Mouse (Mus musculus) kidney, embryonic 14.5 days (tissue): ENCODE measurements around the gene Inafm2. TPM values are rescaled to one million over a fixed set of nuclear protein-coding genes. Genes with fewer than 3 reads are reported as not detected.

Experiments
- ATAC-seq: fragments of 200-750 bp; cut with Nextera tagmentation; 2 replicates; pipeline ENCODE4 v1.8.0; 2017; ENCODE audit warnings: moderate number of reproducible peaks, mild to moderate bottlenecking, moderate TSS enrichment, moderate library complexity; ENCODE audit not compliant: low FRiP score, low TSS enrichment
- H3K27ac ChIP-seq: fragments of 300-500 bp; sonication (generic); 2 replicates; pipeline ENCODE4 v1.5.1; 2014; ENCODE audit warnings: low read depth, mild to moderate bottlenecking, low read length, moderate library complexity, mixed read lengths
- H3K27me3 ChIP-seq: fragments of 300-500 bp; sonication (generic); 2 replicates; pipeline ENCODE4 v1.6.1; 2014; ENCODE audit warnings: mild to moderate bottlenecking, low read length; ENCODE audit not compliant: control insufficient read depth, insufficient read depth
- H3K36me3 ChIP-seq: fragments of 300-500 bp; sonication (generic); 2 replicates; pipeline ENCODE4 v1.6.1; 2014; ENCODE audit warnings: low read length, mixed read lengths; ENCODE audit not compliant: control insufficient read depth, insufficient read depth
- H3K4me1 ChIP-seq: fragments of 300-500 bp; sonication (generic); 2 replicates; pipeline ENCODE4 v1.6.1; 2014; ENCODE audit warnings: low read length, mixed read lengths; ENCODE audit not compliant: control insufficient read depth, insufficient read depth
- H3K4me2 ChIP-seq: fragments of 300-500 bp; sonication (generic); replicated peaks from 2 replicates; pipeline ENCODE4 v1.6.1; 2014; ENCODE audit warnings: low read depth, mild to moderate bottlenecking, low read length
- H3K4me3 ChIP-seq: fragments of 300-500 bp; sonication (generic); 2 replicates; pipeline ENCODE4 v1.5.1; 2014; ENCODE audit warnings: mild to moderate bottlenecking, low read length
- H3K9ac ChIP-seq: fragments of 300-500 bp; sonication (generic); 2 replicates; pipeline ENCODE4 v1.6.1; 2014; ENCODE audit warnings: low read depth, mild to moderate bottlenecking, low read length, moderate library complexity
- H3K9me3 ChIP-seq: fragments of 300-500 bp; sonication (generic); 2 replicates; pipeline ENCODE4 v1.6.1; 2016; ENCODE audit warnings: low read length; ENCODE audit not compliant: control insufficient read depth
- WGBS: fragments of 180-500 bp; shearing (Covaris S2); extraction: QIAGEN DNeasy Blood & Tissue Kit; methylation state at CpG from one replicate; pipeline ENCODE4 v1.1.7; 2014; 5-methylcytosine and 5-hydroxymethylcytosine counted together
- polyA plus RNA-seq: library from polyadenylated mRNA; unstranded; fragments of >200 nt; fragmentation: Nextera tagmentation; extraction: Ambion mirVana; gene quantifications from 2 replicates; pipeline ENCODE4 v1.2.1, GENCODE M21; 2014

The Inafm2 gene
- polyA plus RNA-seq, 1 experiment from 2014 or later: 22.0 TPM

DNA sequence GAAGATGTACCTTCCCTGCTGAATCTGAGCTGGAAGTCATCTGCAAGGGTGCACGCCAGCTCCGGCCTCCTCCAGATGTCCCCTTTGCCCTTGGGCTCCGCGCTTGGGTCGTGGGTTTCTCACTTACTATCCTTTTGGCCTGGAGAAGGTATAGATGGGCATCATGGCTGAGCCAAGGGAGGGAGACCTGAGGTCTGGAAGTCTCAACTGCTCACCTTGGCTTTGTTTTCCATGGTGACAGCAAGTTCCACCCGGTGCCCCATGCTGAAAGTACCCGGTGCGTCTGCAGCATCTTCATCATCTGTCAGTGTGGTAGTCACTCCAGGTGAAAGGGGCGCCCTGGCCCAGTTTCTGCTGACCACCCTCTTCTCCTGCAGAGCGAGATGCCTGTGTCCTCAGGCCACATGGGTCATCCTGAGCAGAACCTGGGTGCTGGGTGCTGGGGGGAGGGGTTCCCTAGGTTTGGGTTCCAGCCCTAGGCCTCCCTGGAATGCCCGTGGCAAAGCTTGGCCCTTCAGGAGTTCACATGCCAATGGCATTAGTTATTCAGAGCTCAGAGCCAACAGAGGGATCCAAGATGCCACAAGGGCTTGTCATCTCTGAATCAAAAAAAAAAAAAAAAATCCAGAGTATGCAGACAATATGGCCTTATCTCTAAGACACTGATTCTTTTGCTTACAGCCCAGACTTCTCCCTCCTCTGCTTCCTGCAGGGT lies 14.9 kb downstream of the Inafm2 start:
- Histone ChIP-seq H3K27ac (no peak overlapping the region), H3K9me3 (no peaks in the 10 kb centered on the region), H3K4me1 (peaks cover 22% of the 10 kb centered on the region), H3K9ac (no peak overlapping the region), H3K4me2 (no peak overlapping the region), H3K36me3 (no peaks in the 10 kb centered on the region), H3K27me3 (peaks cover 5% of the 10 kb centered on the region; the same call in 1 of the 2 replicates), H3K4me3 (no peak overlapping the region)
- no peak for ATAC-seq
- 84% methylated on average over 11 of the region's 11 CpGs for WGBS

DNA sequence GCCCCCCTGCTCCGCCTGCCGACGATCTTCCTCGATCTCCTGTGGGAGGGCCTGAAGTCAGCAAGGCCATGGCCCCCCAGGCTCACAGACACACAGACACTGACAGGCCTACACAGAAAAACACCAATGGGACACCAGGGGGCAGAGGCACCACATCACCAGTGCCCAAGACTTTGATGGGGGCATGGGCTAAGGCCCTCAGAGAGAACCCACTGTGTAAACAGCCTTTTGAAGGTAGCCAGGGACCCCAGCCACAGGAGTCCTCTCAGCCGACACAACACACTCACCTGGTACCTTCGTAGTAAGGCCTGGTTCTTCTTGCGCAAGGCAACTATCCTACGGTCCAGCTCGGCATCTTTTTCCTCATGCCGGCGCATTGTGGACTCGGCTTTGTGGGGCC lies 15.8 kb downstream of the Inafm2 start:
- Histone ChIP-seq H3K4me1 (peaks cover 22% of the 10 kb centered on the region), H3K4me2 (peak overlapping the region; percentile 44), H3K9me3 (no peaks in the 10 kb centered on the region), H3K36me3 (no peaks in the 10 kb centered on the region), H3K9ac (peak overlapping the region; percentile 50; the same call in 1 of the 2 replicates), H3K4me3 (no peak overlapping the region), H3K27me3 (peaks cover 5% of the 10 kb centered on the region; the same call in 1 of the 2 replicates), H3K27ac (peak overlapping the region; percentile 74; the same call in 1 of the 2 replicates)
- 85% methylated on average over 12 of the region's 12 CpGs for WGBS
- ATAC-seq: no peak

DNA sequence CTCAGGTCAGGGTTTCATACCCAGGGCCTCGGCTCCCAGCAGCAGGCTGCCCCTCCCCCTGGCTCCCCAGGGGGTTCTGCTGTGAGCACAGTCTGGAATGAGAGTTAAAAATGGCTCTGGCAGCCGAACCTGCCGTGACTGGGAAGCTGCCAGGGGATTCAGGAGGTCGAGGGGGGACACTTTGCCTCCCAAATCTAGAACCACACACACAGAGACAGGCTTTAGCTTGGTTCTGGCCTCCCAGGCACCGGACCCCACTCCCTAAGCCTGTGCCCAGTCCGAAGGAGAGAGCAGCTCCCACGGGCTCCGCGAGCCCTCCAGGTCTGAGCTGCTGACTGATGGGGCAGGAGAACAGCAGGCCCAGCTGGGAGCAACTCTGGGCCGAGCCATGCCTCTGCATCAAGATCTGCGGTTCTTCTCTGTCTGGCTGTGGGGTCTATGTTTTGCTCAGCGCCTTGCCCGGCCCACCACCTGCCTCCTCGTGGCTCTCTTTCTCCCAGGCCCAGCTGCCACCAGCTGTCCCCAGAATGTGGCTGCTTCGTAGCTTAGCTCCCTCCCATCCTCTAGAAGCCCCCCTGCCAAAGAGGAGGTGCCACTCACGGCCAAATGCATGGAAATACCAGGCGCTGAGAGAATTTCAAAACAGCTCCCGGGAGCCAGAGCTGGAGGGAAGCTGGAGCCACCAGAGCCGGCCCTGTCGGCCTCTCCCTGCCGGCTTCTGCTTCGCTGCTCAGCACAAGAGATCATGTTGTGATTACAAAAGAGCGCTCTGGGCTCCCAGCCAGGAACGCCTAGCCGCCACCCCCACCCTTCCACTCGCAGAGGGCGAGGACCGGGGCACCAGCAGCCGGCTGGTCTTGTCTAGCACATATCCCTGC lies 16.6 kb downstream of the Inafm2 start, which contains the start of gene Ccdc9b:
Gene Ccdc9b, minus strand, starts transcription at position 756 of the 878 bp plus-strand sequence.
- H3K9ac ChIP-seq: peak within 1 kb of the TSS; percentile 50
- peak; percentile 79 for ATAC-seq
- H3K36me3 ChIP-seq: no peaks in the 10 kb centered on the region
- H3K4me2 ChIP-seq: peak within 1 kb of the TSS; percentile 44
- no peaks in the 10 kb centered on the region for H3K9me3 ChIP-seq
- WGBS: 7% methylated on average over 29 of the region's 29 CpGs
- H3K4me3 ChIP-seq: peak within 1 kb of the TSS; percentile 15
- peaks cover 5% of the 10 kb centered on the region; the same call in 1 of the 2 replicates for H3K27me3 ChIP-seq
- peaks cover 22% of the 10 kb centered on the region for H3K4me1 ChIP-seq
- H3K27ac ChIP-seq: peak within 1 kb of the TSS; percentile 74

DNA sequence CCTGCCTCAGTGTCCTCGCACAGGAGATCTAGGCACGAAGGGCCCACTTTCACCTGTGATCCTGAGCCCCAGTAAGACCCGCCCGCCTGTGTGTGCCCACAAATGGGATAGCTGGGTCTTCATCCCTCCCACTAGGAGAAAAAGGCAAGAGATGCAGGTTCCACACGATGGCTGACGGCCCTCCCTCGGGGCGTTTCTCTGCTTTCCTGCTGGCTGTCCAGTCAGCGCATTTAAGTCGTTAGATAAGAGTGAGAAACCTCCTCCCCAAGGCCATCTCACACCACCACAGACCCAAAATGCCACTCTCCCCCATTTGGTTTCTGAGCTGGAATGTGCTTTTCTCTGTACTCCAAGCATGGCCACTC lies 17.2 kb downstream of the Inafm2 start:
- WGBS: 10% methylated on average over 10 of the region's 10 CpGs
- Histone ChIP-seq H3K9me3 (no peaks in the 10 kb centered on the region), H3K36me3 (no peaks in the 10 kb centered on the region), H3K27me3 (peaks cover 3% of the 10 kb centered on the region; the same call in 1 of the 2 replicates), H3K4me1 (peaks cover 22% of the 10 kb centered on the region), H3K9ac (peak overlapping the region; percentile 50; the same call in 1 of the 2 replicates), H3K27ac (peak overlapping the region; percentile 74), H3K4me3 (peak overlapping the region; percentile 15), H3K4me2 (peak overlapping the region; percentile 44)
- ATAC-seq: no peak

DNA sequence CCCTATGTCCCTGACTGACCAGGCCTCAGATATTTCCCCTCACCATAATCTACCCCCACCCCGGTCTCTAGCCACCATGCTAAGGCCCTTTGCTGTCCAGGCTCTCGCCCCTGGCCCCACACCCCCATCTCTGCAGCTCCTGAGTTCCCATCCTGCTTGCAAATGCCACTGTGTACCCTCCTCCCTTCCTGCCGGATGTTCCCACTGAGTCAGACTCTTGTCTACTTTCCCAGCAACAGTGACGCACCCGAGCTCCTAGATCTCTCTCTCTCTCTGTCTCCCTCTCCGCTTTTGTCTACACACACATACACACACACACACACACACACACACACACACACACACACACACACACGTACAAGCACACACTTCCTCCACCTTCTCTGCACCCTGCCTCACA lies 17.9 kb downstream of the Inafm2 start:
- no peak overlapping the region for H3K9ac ChIP-seq
- peaks cover 22% of the 10 kb centered on the region for H3K4me1 ChIP-seq
- ATAC-seq: no peak
- H3K36me3 ChIP-seq: no peaks in the 10 kb centered on the region
- 0 out of 2 replicates have a peak, but pooled peaks cover 2% of the 10 kb centered on the region for H3K27me3 ChIP-seq
- H3K4me2 ChIP-seq: no peak overlapping the region
- H3K27ac ChIP-seq: 0 out of 2 replicates have a peak overlapping the region, but pooled peaks have one; percentile 74
- 64% methylated on average over 7 of the region's 7 CpGs for WGBS
- no peak overlapping the region for H3K4me3 ChIP-seq
- H3K9me3 ChIP-seq: no peaks in the 10 kb centered on the region

DNA sequence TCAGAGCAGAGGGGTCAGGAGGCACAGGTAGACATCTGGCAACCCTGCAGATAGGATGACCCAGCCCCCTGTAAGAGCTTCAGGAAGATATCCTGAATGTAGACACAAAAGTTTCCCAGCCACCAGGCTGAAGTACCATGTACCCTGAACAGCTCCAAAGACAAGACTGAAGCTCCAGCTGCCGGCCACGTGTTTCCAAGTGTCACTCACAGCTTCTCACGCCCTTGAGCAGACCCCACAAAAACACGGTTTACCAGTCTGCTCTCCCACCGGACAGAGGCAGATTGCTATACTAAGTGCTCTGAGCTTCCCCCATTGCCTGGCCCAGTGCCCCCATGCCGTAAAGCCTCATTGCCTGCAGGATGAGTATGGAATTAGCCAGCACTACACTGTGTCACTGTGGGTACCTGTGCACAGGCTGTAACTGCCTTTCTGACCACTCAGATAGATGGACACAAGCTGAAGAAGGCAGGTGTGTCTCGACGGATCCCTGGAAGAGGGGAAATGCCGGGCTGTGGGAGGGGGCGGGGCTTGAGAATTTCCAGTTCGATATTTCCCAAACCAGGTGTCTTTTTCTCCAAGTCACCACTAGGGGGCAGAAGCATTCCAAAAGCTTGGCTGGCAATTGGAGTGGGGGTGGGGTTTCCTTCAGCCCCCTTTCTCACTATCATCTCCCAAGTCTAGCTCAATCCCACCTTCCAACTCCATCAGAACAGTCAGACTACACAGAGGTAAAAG lies 18.7 kb downstream of the Inafm2 start:
- Histone ChIP-seq H3K27ac (no peak overlapping the region), H3K4me2 (no peak overlapping the region), H3K9ac (no peak overlapping the region), H3K9me3 (no peaks in the 10 kb centered on the region), H3K36me3 (no peaks in the 10 kb centered on the region), H3K4me3 (no peak overlapping the region), H3K4me1 (peaks cover 22% of the 10 kb centered on the region), H3K27me3 (no peaks in the 10 kb centered on the region)
- ATAC-seq: no peak
- WGBS: 19% methylated on average over 11 of the region's 11 CpGs

DNA sequence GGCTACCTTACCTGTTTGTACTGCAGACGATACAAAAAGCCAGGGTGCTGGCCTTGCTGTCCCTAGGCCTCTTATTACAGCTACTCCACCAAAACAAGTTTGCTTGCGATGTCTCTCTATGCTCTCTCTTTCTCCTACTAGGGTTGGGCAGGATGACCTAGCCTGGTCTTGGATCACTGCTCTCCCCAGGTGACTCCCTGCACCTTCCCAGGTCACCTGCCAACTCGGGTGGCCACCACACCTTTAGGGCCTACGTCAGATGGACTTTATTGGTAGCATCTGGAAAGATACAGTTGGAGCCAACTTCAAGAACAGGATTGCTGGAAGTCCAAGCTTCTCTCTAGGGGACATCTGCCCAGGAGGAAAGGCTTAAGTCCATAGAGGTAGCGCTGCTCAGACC lies 19.3 kb downstream of the Inafm2 start:
- peaks cover 22% of the 10 kb centered on the region for H3K4me1 ChIP-seq
- no peaks in the 10 kb centered on the region for H3K27me3 ChIP-seq
- no peaks in the 10 kb centered on the region; the same call in 1 of the 2 replicates for H3K9me3 ChIP-seq
- H3K4me3 ChIP-seq: no peak overlapping the region
- H3K27ac ChIP-seq: no peak overlapping the region
- no peak for ATAC-seq
- no peaks in the 10 kb centered on the region for H3K36me3 ChIP-seq
- no peak overlapping the region for H3K4me2 ChIP-seq
- H3K9ac ChIP-seq: no peak overlapping the region
- WGBS: 85% methylated on average over 5 of the region's 5 CpGs

DNA sequence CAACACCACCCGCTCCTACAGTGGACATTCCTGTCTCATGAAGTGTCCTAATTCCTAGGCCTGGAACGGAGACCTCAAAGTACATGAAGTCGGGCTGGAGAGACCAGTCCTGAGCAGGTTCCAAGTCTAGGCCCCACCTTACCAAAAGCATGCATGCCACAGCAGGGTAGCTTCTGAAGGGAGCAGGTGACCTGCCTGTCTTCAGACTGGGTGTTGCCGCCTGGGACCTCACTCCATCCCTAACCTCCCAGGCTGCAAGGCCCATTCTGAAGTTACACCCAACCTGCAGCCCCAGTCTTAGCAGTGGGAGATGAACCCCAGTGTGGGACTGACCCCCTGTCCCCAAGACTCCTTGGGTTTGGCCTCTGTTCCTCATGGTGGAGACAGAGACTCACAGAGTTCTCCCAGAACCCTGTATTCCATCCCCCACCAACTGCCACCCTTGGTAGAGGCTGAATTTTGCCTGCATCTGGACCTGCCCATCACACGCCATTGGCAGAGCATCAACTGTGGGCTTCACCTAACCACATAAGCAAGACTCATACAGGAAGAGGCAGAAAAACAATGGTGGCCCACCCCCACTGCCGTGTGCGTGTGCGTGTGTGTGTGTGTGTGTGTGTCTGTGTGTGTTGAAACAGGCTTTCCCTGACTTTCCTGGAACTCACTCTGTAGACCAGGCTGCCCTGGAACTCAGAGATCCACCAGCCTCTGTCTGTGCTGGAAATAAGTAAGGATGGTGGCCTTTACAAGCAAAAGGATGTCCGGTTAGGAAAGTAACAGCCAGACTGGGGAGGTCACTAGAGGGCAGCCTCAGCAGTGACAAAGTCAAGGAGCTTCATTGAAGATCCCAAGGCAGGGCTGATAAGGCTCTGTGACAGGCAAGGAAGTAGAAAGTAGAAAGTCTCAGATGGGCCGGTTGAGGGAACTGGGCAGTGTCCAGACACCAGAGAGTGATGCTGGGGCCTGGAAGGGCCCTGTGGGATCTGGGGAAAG lies 20.8 kb downstream of the Inafm2 start:
- Histone ChIP-seq H3K36me3 (no peaks in the 10 kb centered on the region), H3K4me1 (peaks cover 20% of the 10 kb centered on the region), H3K9ac (no peak overlapping the region), H3K27me3 (no peaks in the 10 kb centered on the region), H3K4me2 (no peak overlapping the region), H3K4me3 (no peak overlapping the region), H3K27ac (no peak overlapping the region), H3K9me3 (no peaks in the 10 kb centered on the region; the same call in 1 of the 2 replicates)
- no peak for ATAC-seq
- WGBS: 76% methylated on average over 10 of the region's 10 CpGs
